Mouse (Mus musculus) liver, adult 2 months (tissue): ENCODE results near the gene Idh2.

Source experiments
- CTCF ChIP-seq: fragments of 200-500 bp; IDR thresholded peaks from 2 replicates; pipeline ENCODE4 v1.5.1; 2011; ENCODE audit warnings: low read depth, low read length, control low read depth
- POLR2A ChIP-seq: fragments of 200-500 bp; IDR thresholded peaks from 2 replicates; pipeline ENCODE4 v1.6.1; 2011; ENCODE audit warnings: low read length, control low read depth; ENCODE audit not compliant: insufficient read depth; ENCODE audit errors: extremely low read depth

GRCm38 (mm10) chr7:80146077-80146476 lies 30.9 kb upstream of the Idh2 start:
- TF ChIP-seq POLR2A: no peak
- no peak for TF ChIP-seq CTCF
